ENCODE assay signal across 19 mouse cellular contexts in the genomic region with DNA sequence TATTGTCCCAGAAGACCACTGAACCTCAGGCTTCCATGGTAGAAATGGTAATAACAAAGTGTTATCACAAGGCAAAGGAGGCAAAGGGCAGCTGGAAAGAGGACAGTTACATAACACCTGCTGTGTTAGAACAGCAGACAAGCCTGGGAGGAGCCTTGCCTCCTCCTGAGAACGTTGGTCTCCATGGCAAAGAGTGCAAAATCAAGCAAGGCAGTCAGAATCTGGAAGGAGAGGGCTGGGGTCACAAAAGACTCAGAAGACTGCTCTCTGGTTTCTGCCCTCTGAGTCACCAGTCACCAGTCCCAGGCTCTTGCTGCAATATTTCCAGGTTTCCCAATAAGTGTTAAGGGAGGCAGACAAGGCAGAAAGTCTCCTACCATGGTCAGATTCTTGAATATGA.
A peak's percentile ranks its signal among the peaks of the same experiment; 100 is the strongest.
DNase-seq lines count a peak whose midpoint lies in the region; ATAC-seq and TF ChIP-seq lines count a peak whose summit lies in the region.
"Had no signal": no experiment of that assay in that cellular context is flagged by ENCODE, and none has a peak within 500 bp of the region (broad histone marks: within the 10 kb centered on the region; RNA-seq: fewer than 3 reads in every experiment).

No protein-coding gene starts in this region.

- TF ChIP-seq CTCF in gastrocnemius, adult 2 months (IDR thresholded peaks at IDR 0.05), result no peak
- TF ChIP-seq CTCF in lung, postnatal 0 days (IDR thresholded peaks at IDR 0.05), result no peak

- H3K27me3 ChIP-seq in lung, postnatal 0 days (replicated peaks; ENCODE audit: insufficient read depth, low read length), result no peaks in the 10 kb centered on the region
- H3K27me3 ChIP-seq in intestine, embryonic 15.5 days (replicated peaks), result no peaks in the 10 kb centered on the region
- H3K27me3 ChIP-seq in hindbrain, embryonic 14.5 days (ENCODE audit: control insufficient read depth, insufficient read depth, low read length), result no peaks in the 10 kb centered on the region
- H3K27me3 ChIP-seq: forebrain, embryonic 13.5 days; neural tube, embryonic 13.5 days had no signal

- H3K4me2 ChIP-seq in lung, postnatal 0 days (replicated peaks; ENCODE audit: low read depth, low read length), result no peak overlapping the region
- no peak overlapping the region for H3K4me2 ChIP-seq in intestine, embryonic 15.5 days (replicated peaks)
- H3K4me2 ChIP-seq in hindbrain, embryonic 14.5 days (replicated peaks), result no peak overlapping the region
- H3K4me2 ChIP-seq: forebrain, embryonic 13.5 days; midbrain, embryonic 11.5 days; neural tube, embryonic 13.5 days had no signal

- H3K9me3 ChIP-seq in lung, postnatal 0 days (ENCODE audit: low read length), result no peaks in the 10 kb centered on the region
- no peaks in the 10 kb centered on the region for H3K9me3 ChIP-seq in intestine, embryonic 15.5 days
- H3K9me3 ChIP-seq in hindbrain, embryonic 14.5 days (ENCODE audit: control insufficient read depth, low read length), result no peaks in the 10 kb centered on the region
- H3K9me3 ChIP-seq: forebrain, embryonic 13.5 days; hindbrain, embryonic 10.5 days; neural tube, embryonic 13.5 days had no signal

- H3K27ac ChIP-seq in gastrocnemius, adult 2 months, result no peak overlapping the region
- no peak overlapping the region for H3K27ac ChIP-seq in lung, postnatal 0 days (ENCODE audit: low read length)
- no peak overlapping the region for H3K27ac ChIP-seq in intestine, embryonic 15.5 days
- H3K27ac ChIP-seq in hindbrain, embryonic 14.5 days, result no peak overlapping the region
- H3K27ac ChIP-seq: forebrain, embryonic 13.5 days; hindbrain, embryonic 10.5 days; neural tube, embryonic 13.5 days had no signal

- WGBS in lung, postnatal 0 days, result 24% methylated on average over 1 of the region's 1 CpGs
- 50% methylated on average over 1 of the region's 1 CpGs for WGBS in intestine, embryonic 15.5 days
- WGBS in hindbrain, embryonic 14.5 days, result 39% methylated on average over 1 of the region's 1 CpGs

- no peak for TF ChIP-seq EP300 in lung, postnatal 0 days (IDR thresholded peaks at IDR 0.05)

- H3K4me1 ChIP-seq in lung, postnatal 0 days (ENCODE audit: insufficient read depth, low read depth, low read length), result no peaks in the 10 kb centered on the region
- H3K4me1 ChIP-seq in intestine, embryonic 15.5 days (replicated peaks), result no peaks in the 10 kb centered on the region
- H3K4me1 ChIP-seq in hindbrain, embryonic 14.5 days (replicated peaks; ENCODE audit: control insufficient read depth, insufficient read depth, low read length), result no peaks in the 10 kb centered on the region
- H3K4me1 ChIP-seq: forebrain, embryonic 13.5 days; hindbrain, embryonic 10.5 days; neural tube, embryonic 13.5 days had no signal

- intact Hi-C loops in gastrocnemius, adult 2 months (cut with DNase I), result no loop called here
- intact Hi-C loops in left cerebral cortex, postnatal 25 days (cut with DNase I), result no loop called here

- ATAC-seq in lung, postnatal 0 days, result no peak
- ATAC-seq in intestine, embryonic 15.5 days, result peak; percentile 78
- no peak for ATAC-seq in hindbrain, embryonic 14.5 days (ENCODE audit: low FRiP score)
- ATAC-seq: forebrain, embryonic 13.5 days; liver, postnatal 0 days had no signal

- DNase-seq in gastrocnemius, adult 2 months, result peak; percentile 17
- no peak for DNase-seq in gastrocnemius, adult 18-20 months (ENCODE audit: low spot score)
- DNase-seq in lung, postnatal 0 days (ENCODE audit: low spot score), result peak; percentile 18
- DNase-seq in lung, postnatal 10 days, result no peak
- DNase-seq in hindbrain, embryonic 14.5 days (ENCODE audit: low spot score), result no peak
- DNase-seq in left cerebral cortex, postnatal 25 days (ENCODE audit: low spot score in 2 of 2), result no peak
- DNase-seq: cerebellum, adult 9-11 months; embryo, embryonic 11 days; layer of hippocampus, postnatal 36 days; liver; liver, postnatal 0 days; lung, postnatal 36 days; right cerebral cortex, postnatal 14 days; thymus, postnatal 25 days had no signal

- no peak overlapping the region for H3K9ac ChIP-seq in lung, postnatal 0 days (replicated peaks; ENCODE audit: low read depth)
- H3K9ac ChIP-seq in intestine, embryonic 15.5 days, result no peak overlapping the region
- no peak overlapping the region for H3K9ac ChIP-seq in hindbrain, embryonic 14.5 days
- H3K9ac ChIP-seq: forebrain, embryonic 13.5 days; liver, postnatal 0 days; neural tube, embryonic 13.5 days had no signal

- no peak overlapping the region for H3K4me3 ChIP-seq in gastrocnemius, adult 2 months
- no peak overlapping the region for H3K4me3 ChIP-seq in lung, postnatal 0 days (ENCODE audit: low read depth, low read length)
- no peak overlapping the region for H3K4me3 ChIP-seq in intestine, embryonic 15.5 days (replicated peaks)
- no peak overlapping the region for H3K4me3 ChIP-seq in hindbrain, embryonic 14.5 days (replicated peaks; ENCODE audit: low read length)
- H3K4me3 ChIP-seq: forebrain, embryonic 13.5 days; hindbrain, embryonic 10.5 days; neural tube, embryonic 13.5 days had no signal

- no peaks in the 10 kb centered on the region for H3K36me3 ChIP-seq in lung, postnatal 0 days (ENCODE audit: insufficient read depth, low read length)
- no peaks in the 10 kb centered on the region for H3K36me3 ChIP-seq in intestine, embryonic 15.5 days
- no peaks in the 10 kb centered on the region for H3K36me3 ChIP-seq in hindbrain, embryonic 14.5 days (replicated peaks; ENCODE audit: control insufficient read depth, insufficient read depth)
- H3K36me3 ChIP-seq: hindbrain, embryonic 10.5 days; neural tube, embryonic 13.5 days had no signal

Comparison
In these comparisons a context has a peak if more than half of its experiments do, and no peak if none do; other contexts are left out.
1. DNase-seq: peak in gastrocnemius, adult 2 months (single experiment) and lung, postnatal 0 days (single experiment); none in gastrocnemius, adult 18-20 months (single experiment), lung, postnatal 10 days (single experiment), hindbrain, embryonic 14.5 days (single experiment) and left cerebral cortex, postnatal 25 days (0 of 2).